In genomic region chr13:84693462-84693861, GRCm38 (mm10) we compare ENCODE assay signal across 24 mouse cellular contexts.
DNase-seq lines count a peak whose midpoint lies in the region; ATAC-seq and TF ChIP-seq lines count a peak whose summit lies in the region.
"Had no signal": no experiment of that assay in that cellular context is flagged by ENCODE, and none has a peak within 500 bp of the region (broad histone marks: within the 10 kb centered on the region; RNA-seq: fewer than 3 reads in every experiment).

No protein-coding gene starts in this region.

- 67% methylated on average over 2 of the region's 2 CpGs for WGBS in limb, embryonic 12.5 days
- 93% methylated on average over 2 of the region's 2 CpGs for WGBS in limb, embryonic 10.5 days

- no peak overlapping the region for H3K9ac ChIP-seq in limb, embryonic 12.5 days (replicated peaks)
- H3K9ac ChIP-seq: forebrain, embryonic 13.5 days; heart, embryonic 12.5 days; heart, embryonic 15.5 days; hindbrain, embryonic 13.5 days; intestine, embryonic 15.5 days had no signal

- DNase-seq in limb, embryonic 10.5 days (ENCODE audit: low spot score) = no peak
- peak; percentile 12 for DNase-seq in adipocyte (ENCODE audit: low spot score)
- DNase-seq in brain, embryonic 14.5 days (ENCODE audit: low read depth) = peak; percentile 31
- peak; percentile 23 for DNase-seq in telencephalon, adult 2 months (ENCODE audit: low read depth, low spot score)
- no peak for DNase-seq in adrenal gland, adult 2 months
- DNase-seq in left cerebral cortex, adult 18-20 months (ENCODE audit: low spot score in 2 of 2) = no peak
- DNase-seq: adrenal gland, postnatal 14 days; cerebellum, adult 18-20 months; cerebellum, adult 9-10 months; cerebellum, postnatal 14 days; gastrocnemius, postnatal 25 days; heart, adult 18-20 months; heart, postnatal 36 days had no signal

- ATAC-seq in limb, embryonic 12.5 days (ENCODE audit: insufficient number of reproducible peaks, insufficient read depth, low FRiP score, low TSS enrichment, low read depth) = peak; percentile 66
- ATAC-seq: activated CD4-positive, CD25-positive, alpha-beta regulatory T cell, adult 4 months; CD4-positive, CD25-positive, alpha-beta regulatory T cell, adult 4 months; forebrain, embryonic 13.5 days; hindbrain, embryonic 16.5 days; intestine, embryonic 15.5 days had no signal

- no peak overlapping the region for H3K4me2 ChIP-seq in limb, embryonic 12.5 days
- H3K4me2 ChIP-seq: forebrain, embryonic 13.5 days; heart, embryonic 12.5 days; heart, embryonic 15.5 days; hindbrain, embryonic 13.5 days; intestine, embryonic 15.5 days had no signal

- no peaks in the 10 kb centered on the region for H3K27me3 ChIP-seq in limb, embryonic 12.5 days
- H3K27me3 ChIP-seq in limb, embryonic 10.5 days (ENCODE audit: low read depth, poor library complexity, severe bottlenecking) = no peaks in the 10 kb centered on the region
- H3K27me3 ChIP-seq: forebrain, embryonic 13.5 days; heart, embryonic 12.5 days; heart, embryonic 15.5 days; hindbrain, embryonic 13.5 days; intestine, embryonic 15.5 days had no signal

- no peaks in the 10 kb centered on the region for H3K4me1 ChIP-seq in limb, embryonic 12.5 days (replicated peaks)
- H3K4me1 ChIP-seq in limb, embryonic 10.5 days = no peaks in the 10 kb centered on the region
- H3K4me1 ChIP-seq: forebrain, embryonic 10.5 days; forebrain, embryonic 13.5 days; heart, embryonic 12.5 days; heart, embryonic 15.5 days; hindbrain, embryonic 10.5 days; hindbrain, embryonic 13.5 days; intestine, embryonic 15.5 days had no signal

- TF ChIP-seq POLR2A in brain, embryonic 14.5 days (IDR thresholded peaks at IDR 0.05; ENCODE audit: borderline replicate concordance, extremely low read depth, insufficient read depth, insufficient read length, poor library complexity, severe bottlenecking) = no peak

- no peak for TF ChIP-seq CTCF in brain, embryonic 14.5 days (IDR thresholded peaks at IDR 0.05; ENCODE audit: borderline replicate concordance, extremely low read depth, insufficient read depth, insufficient read length)

- H3K9me3 ChIP-seq in limb, embryonic 12.5 days = no peaks in the 10 kb centered on the region
- H3K9me3 ChIP-seq in limb, embryonic 10.5 days (replicated peaks) = no peaks in the 10 kb centered on the region
- H3K9me3 ChIP-seq: forebrain, embryonic 10.5 days; forebrain, embryonic 13.5 days; heart, embryonic 12.5 days; heart, embryonic 15.5 days; hindbrain, embryonic 10.5 days; hindbrain, embryonic 13.5 days; intestine, embryonic 15.5 days had no signal

- no peak overlapping the region for H3K27ac ChIP-seq in limb, embryonic 12.5 days
- no peak overlapping the region for H3K27ac ChIP-seq in limb, embryonic 10.5 days
- H3K27ac ChIP-seq: forebrain, embryonic 10.5 days; forebrain, embryonic 13.5 days; heart, embryonic 15.5 days; hindbrain, embryonic 10.5 days; hindbrain, embryonic 13.5 days; intestine, embryonic 15.5 days had no signal

- H3K36me3 ChIP-seq in limb, embryonic 12.5 days = no peaks in the 10 kb centered on the region
- no peaks in the 10 kb centered on the region for H3K36me3 ChIP-seq in limb, embryonic 10.5 days
- H3K36me3 ChIP-seq: forebrain, embryonic 10.5 days; heart, embryonic 12.5 days; heart, embryonic 15.5 days; hindbrain, embryonic 10.5 days; hindbrain, embryonic 13.5 days; intestine, embryonic 15.5 days had no signal

- no peak overlapping the region for H3K4me3 ChIP-seq in limb, embryonic 12.5 days (replicated peaks)
- H3K4me3 ChIP-seq in limb, embryonic 10.5 days = no peak overlapping the region
- H3K4me3 ChIP-seq: forebrain, embryonic 10.5 days; forebrain, embryonic 13.5 days; heart, embryonic 12.5 days; heart, embryonic 15.5 days; hindbrain, embryonic 10.5 days; hindbrain, embryonic 13.5 days; intestine, embryonic 15.5 days had no signal

Comparison
In these comparisons a context has a peak if more than half of its experiments do, and no peak if none do; other contexts are left out.
1. DNase-seq: peak in adipocyte (single experiment), brain, embryonic 14.5 days (single experiment) and telencephalon, adult 2 months (single experiment); none in limb, embryonic 10.5 days (single experiment), adrenal gland, adult 2 months (single experiment) and left cerebral cortex, adult 18-20 months (0 of 2).